Mouse (Mus musculus): Measurements from ENCODE around the gene Man2b1. TPM values are rescaled to one million over a fixed set of nuclear protein-coding genes. Genes with fewer than 3 reads are reported as not detected.
"Not testable (repeated sequence)": the region's sequence is repeated elsewhere in the genome, so short reads cannot be mapped to it uniquely, and the experiment has no call there.

The Man2b1 gene
- polyA plus RNA-seq, 1 experiment from 2014 or later = 39.5 TPM

- ATAC-seq (ENCODE audit: insufficient number of reproducible peaks, low FRiP score, low TSS enrichment, low read depth) = no peak
- 33% methylated on average over 21 of the region's 21 CpGs for WGBS
- H3K4me3 ChIP-seq (replicated peaks) = no peak overlapping the region
- H3K4me1 ChIP-seq = no peaks in the 10 kb centered on the region
- peaks cover 62% of the 10 kb centered on the region for H3K36me3 ChIP-seq
- H3K27ac ChIP-seq (replicated peaks) = no peak overlapping the region
- no peaks in the 10 kb centered on the region for H3K9me3 ChIP-seq (replicated peaks)
- H3K27me3 ChIP-seq = no peaks in the 10 kb centered on the region
- no peak overlapping the region for H3K9ac ChIP-seq
- no peak overlapping the region for H3K4me2 ChIP-seq (replicated peaks)
Observed at GRCm38 (mm10) chr8:85091526-85092090, 8.5 kb downstream of the Man2b1 start.

DNA sequence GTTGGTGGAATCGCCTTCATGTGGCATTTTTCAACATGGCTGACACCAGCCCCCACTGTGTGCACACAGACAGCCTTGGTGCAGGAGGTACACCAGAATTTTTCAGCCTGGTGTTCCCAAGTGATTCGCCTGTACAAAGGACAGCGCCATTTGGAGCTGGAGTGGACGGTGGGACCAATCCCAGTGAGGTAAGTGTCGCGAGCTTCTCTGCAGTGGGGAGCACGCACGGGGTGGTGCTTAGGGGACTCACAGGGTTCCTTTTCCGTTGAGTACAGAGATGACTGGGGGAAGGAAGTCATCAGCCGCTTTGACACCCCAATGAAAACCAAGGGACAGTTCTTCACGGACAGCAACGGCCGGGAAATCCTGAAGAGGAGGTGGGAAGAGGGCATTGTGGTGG lies 12.0 kb downstream of the Man2b1 start:
- Histone ChIP-seq H3K9me3 (replicated peaks) (no peaks in the 10 kb centered on the region), H3K27ac (replicated peaks) (no peak overlapping the region), H3K4me3 (replicated peaks) (no peak overlapping the region), H3K4me1 (no peaks in the 10 kb centered on the region), H3K9ac (no peak overlapping the region), H3K4me2 (replicated peaks) (no peak overlapping the region), H3K36me3 (peaks cover 64% of the 10 kb centered on the region), H3K27me3 (no peaks in the 10 kb centered on the region)
- no peak for ATAC-seq (ENCODE audit: insufficient number of reproducible peaks, low FRiP score, low TSS enrichment, low read depth)
- WGBS = 92% methylated on average over 13 of the region's 13 CpGs

GRCm38 (mm10) chr8:85095566-85095965 lies 12.5 kb downstream of the Man2b1 start:
- H3K9ac ChIP-seq = no peak overlapping the region
- no peak overlapping the region for H3K4me2 ChIP-seq (replicated peaks)
- H3K4me1 ChIP-seq = no peaks in the 10 kb centered on the region
- ATAC-seq (ENCODE audit: insufficient number of reproducible peaks, low FRiP score, low TSS enrichment, low read depth) = no peak
- no peak overlapping the region for H3K4me3 ChIP-seq (replicated peaks)
- 97% methylated on average over 7 of the region's 7 CpGs for WGBS
- no peak overlapping the region for H3K27ac ChIP-seq (replicated peaks)
- no peaks in the 10 kb centered on the region for H3K27me3 ChIP-seq
- no peaks in the 10 kb centered on the region for H3K9me3 ChIP-seq (replicated peaks)
- H3K36me3 ChIP-seq = peaks cover 64% of the 10 kb centered on the region

GRCm38 (mm10) chr8:85096196-85096595 lies 13.1 kb downstream of the Man2b1 start:
- H3K27me3 ChIP-seq = no peaks in the 10 kb centered on the region
- H3K27ac ChIP-seq (replicated peaks) = no peak overlapping the region
- 91% methylated on average over 16 of the region's 16 CpGs for WGBS
- H3K36me3 ChIP-seq = peaks cover 59% of the 10 kb centered on the region
- no peak for ATAC-seq (ENCODE audit: insufficient number of reproducible peaks, low FRiP score, low TSS enrichment, low read depth)
- no peaks in the 10 kb centered on the region for H3K9me3 ChIP-seq (replicated peaks)
- H3K4me3 ChIP-seq (replicated peaks) = no peak overlapping the region
- no peak overlapping the region for H3K9ac ChIP-seq
- H3K4me1 ChIP-seq = no peaks in the 10 kb centered on the region
- H3K4me2 ChIP-seq (replicated peaks) = no peak overlapping the region

- Histone ChIP-seq H3K4me3 (replicated peaks) (no peak overlapping the region), H3K27ac (replicated peaks) (no peak overlapping the region), H3K4me2 (replicated peaks) (no peak overlapping the region), H3K9ac (no peak overlapping the region), H3K27me3 (no peaks in the 10 kb centered on the region), H3K9me3 (replicated peaks) (no peaks in the 10 kb centered on the region), H3K36me3 (peaks cover 57% of the 10 kb centered on the region), H3K4me1 (no peaks in the 10 kb centered on the region)
- ATAC-seq (ENCODE audit: insufficient number of reproducible peaks, low FRiP score, low TSS enrichment, low read depth) = no peak
- 79% methylated on average over 4 of the region's 4 CpGs for WGBS
Observed at GRCm38 (mm10) chr8:85096850-85097249, 13.8 kb downstream of the Man2b1 start.

- no peak overlapping the region for H3K4me3 ChIP-seq (replicated peaks)
- H3K36me3 ChIP-seq = peaks cover 34% of the 10 kb centered on the region
- H3K9me3 ChIP-seq (replicated peaks) = no peaks in the 10 kb centered on the region
- H3K27me3 ChIP-seq = no peaks in the 10 kb centered on the region
- no peak overlapping the region for H3K4me2 ChIP-seq (replicated peaks)
- H3K27ac ChIP-seq (replicated peaks) = no peak overlapping the region
- ATAC-seq (ENCODE audit: insufficient number of reproducible peaks, low FRiP score, low TSS enrichment, low read depth) = no peak
- H3K4me1 ChIP-seq = no peaks in the 10 kb centered on the region
- H3K9ac ChIP-seq = no peak overlapping the region
- 81% methylated on average over 4 of the region's 4 CpGs for WGBS
Observed at GRCm38 (mm10) chr8:85100076-85100665, 17.1 kb downstream of the Man2b1 start.

DNA sequence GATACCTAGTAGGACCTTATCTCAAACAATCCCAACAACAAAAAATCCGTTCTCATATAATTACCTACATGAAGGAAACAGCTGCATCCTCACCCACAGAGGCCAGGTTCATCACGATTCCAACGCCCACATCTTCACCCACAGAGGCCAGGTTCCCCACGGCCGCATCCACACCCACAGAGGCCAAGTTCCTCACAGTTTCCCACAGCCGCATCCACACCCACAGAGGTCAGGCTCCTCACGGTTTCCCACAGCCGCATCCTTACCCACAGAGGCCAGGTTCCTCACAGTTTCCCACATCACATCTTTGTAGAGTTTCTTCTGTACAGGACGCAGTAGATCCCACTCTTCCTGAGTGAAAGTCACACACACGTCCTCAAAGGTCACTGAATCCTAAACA lies 30.2 kb downstream of the Man2b1 start:
- Histone ChIP-seq H3K27ac (replicated peaks) (no peak overlapping the region), H3K9me3 (replicated peaks) (peaks cover 4% of the 10 kb centered on the region; the same call in 1 of the 2 replicates), H3K27me3 (no peaks in the 10 kb centered on the region), H3K9ac (no peak overlapping the region), H3K4me3 (replicated peaks) (no peak overlapping the region), H3K4me2 (replicated peaks) (no peak overlapping the region), H3K36me3 (peaks cover 40% of the 10 kb centered on the region), H3K4me1 (no peaks in the 10 kb centered on the region)
- 94% methylated on average over 10 of the region's 10 CpGs for WGBS
- no peak for ATAC-seq (ENCODE audit: insufficient number of reproducible peaks, low FRiP score, low TSS enrichment, low read depth)

DNA sequence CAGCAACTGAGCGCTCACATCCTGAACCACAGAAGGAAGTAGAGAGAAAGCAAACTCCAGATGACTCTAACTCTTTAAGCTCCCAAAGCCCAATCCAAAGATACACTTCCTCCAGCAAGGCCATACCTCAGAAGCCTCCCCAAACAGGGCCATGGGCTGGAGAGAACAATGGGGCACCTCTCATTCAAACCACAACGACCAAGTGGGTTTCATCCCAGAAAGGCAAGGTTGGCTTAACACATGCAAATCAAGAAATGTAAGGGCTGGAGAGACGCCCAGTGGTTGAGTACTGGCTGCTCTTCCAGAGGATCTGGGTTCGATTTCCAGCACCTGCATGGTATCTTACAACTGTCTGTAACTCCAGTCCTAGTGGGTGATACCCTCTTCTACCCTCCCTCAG lies 32.4 kb downstream of the Man2b1 start:
- Histone ChIP-seq H3K27me3 (no peaks in the 10 kb centered on the region), H3K27ac (replicated peaks) (no peak overlapping the region), H3K4me1 (0 out of 2 replicates have a peak, but pooled peaks cover 2% of the 10 kb centered on the region), H3K4me2 (replicated peaks) (no peak overlapping the region), H3K9me3 (replicated peaks) (peaks cover 4% of the 10 kb centered on the region; the same call in 1 of the 2 replicates), H3K9ac (no peak overlapping the region), H3K4me3 (replicated peaks) (no peak overlapping the region), H3K36me3 (peaks cover 20% of the 10 kb centered on the region)
- WGBS = 79% methylated on average over 4 of the region's 4 CpGs
- ATAC-seq (ENCODE audit: insufficient number of reproducible peaks, low FRiP score, low TSS enrichment, low read depth) = no peak

DNA sequence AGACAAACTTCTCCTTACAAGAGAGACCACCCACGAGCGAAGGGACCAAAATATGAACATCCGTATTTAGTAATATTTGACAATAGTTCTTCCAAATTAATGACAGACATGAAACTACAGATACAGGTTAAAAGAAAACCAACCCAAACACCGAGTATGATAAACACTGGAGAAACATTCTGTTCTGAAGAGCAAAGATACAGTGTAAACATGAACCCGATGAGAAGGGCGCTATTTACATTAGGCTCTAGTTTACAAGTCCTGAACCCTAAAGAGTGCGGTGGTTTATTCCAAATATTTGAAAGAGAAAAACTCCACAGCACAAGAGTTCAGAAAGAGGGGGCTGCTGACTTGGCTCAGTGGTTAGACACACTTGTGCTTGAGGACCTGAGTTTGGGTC lies 33.9 kb downstream of the Man2b1 start:
- Histone ChIP-seq H3K4me2 (replicated peaks) (no peak overlapping the region), H3K9me3 (replicated peaks) (peaks cover 4% of the 10 kb centered on the region; the same call in 1 of the 2 replicates), H3K36me3 (peaks cover 5% of the 10 kb centered on the region; the same call in 1 of the 2 replicates), H3K4me1 (0 out of 2 replicates have a peak, but pooled peaks cover 2% of the 10 kb centered on the region), H3K27ac (replicated peaks) (no peak overlapping the region), H3K4me3 (replicated peaks) (no peak overlapping the region), H3K27me3 (no peaks in the 10 kb centered on the region), H3K9ac (no peak overlapping the region)
- 89% methylated on average over 7 of the region's 7 CpGs for WGBS
- ATAC-seq (ENCODE audit: insufficient number of reproducible peaks, low FRiP score, low TSS enrichment, low read depth) = no peak

DNA sequence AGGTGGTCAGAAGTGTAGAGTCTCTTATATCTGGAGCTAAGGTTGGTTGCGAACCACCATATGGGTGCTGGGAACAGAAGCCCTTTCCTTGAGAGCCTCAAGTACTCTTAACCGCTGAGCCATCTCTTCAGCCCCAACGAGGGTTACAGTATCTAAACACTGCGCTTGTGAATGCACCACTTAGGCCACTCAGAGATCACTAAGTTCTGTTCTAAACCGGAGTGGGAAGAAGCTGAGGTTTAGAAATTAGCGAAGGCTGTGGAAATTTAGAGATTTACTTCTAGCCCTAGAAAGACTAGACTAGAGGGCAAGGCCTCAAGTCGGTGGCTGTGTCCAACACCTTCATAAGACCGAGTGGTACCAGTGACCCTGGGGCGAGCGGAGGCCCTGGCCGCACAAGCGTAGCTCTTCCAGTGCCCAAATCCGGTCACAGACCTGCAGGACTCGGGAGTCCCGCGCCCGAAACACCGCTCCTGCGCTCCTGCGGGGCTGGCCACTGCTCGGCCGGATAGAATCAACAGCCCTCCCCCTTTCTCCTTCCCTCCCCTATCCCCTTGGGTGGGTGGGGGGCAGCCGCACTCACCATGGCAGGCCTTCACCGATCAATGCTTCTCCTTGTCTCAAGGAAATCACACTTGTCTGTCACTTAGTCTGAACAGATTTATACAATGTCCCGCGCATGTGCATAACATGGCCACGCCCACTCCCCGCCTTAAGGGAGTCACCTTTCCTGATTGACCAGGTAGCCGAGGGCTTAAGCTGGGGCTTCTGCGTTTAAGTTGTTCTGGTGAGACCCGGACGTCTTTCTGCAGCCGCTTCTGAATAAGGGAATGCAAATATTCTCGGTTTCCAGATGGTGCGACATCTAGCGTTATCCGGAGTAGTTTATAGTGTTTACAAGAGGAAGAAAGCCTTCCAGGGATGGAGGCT lies 36.2 kb downstream of the Man2b1 start:
- peak overlapping the region; percentile 57 for H3K4me3 ChIP-seq (replicated peaks)
- H3K27me3 ChIP-seq = no peaks in the 10 kb centered on the region
- WGBS = 6% methylated on average over 37 of the region's 37 CpGs
- peak overlapping the region; percentile 71 for H3K27ac ChIP-seq (replicated peaks)
- peak; percentile 89 for ATAC-seq (ENCODE audit: insufficient number of reproducible peaks, low FRiP score, low TSS enrichment, low read depth)
- H3K4me1 ChIP-seq = 0 out of 2 replicates have a peak, but pooled peaks cover 2% of the 10 kb centered on the region
- H3K9ac ChIP-seq = peak overlapping the region; percentile 53
- peak overlapping the region; percentile 58 for H3K4me2 ChIP-seq (replicated peaks)
- H3K9me3 ChIP-seq (replicated peaks) = no peaks in the 10 kb centered on the region
- no peaks in the 10 kb centered on the region for H3K36me3 ChIP-seq

DNA sequence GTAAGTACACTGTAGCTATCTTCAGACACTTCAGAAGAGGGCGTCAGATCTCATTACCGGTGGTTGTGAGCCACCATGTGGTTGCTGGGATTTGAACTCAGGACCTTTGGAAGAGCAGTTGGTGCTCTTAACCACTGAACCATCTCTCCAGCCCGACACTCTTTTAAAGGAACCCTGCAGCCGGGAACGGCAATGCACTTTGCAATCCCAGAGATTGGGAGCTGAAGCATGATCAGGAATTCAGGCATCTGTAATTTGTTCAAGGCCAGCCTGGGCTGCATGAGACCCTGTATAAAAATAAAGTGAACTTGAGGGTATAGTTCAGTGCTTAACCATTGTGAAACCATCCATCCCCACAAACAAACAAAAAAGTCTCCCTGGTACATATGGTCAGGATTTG lies 37.2 kb downstream of the Man2b1 start:
- not testable (repeated sequence) for H3K4me3 ChIP-seq (replicated peaks); H3K27ac ChIP-seq (replicated peaks); ATAC-seq (ENCODE audit: insufficient number of reproducible peaks, low FRiP score, low TSS enrichment, low read depth); H3K9me3 ChIP-seq (replicated peaks); H3K4me2 ChIP-seq (replicated peaks); H3K36me3 ChIP-seq; H3K9ac ChIP-seq; H3K27me3 ChIP-seq; H3K4me1 ChIP-seq
- WGBS = 74% methylated on average over 5 of the region's 5 CpGs

All from embryonic facial prominence, embryonic 15.5 days (tissue).